Mouse (Mus musculus) forebrain, postnatal 0 days (tissue): Measurements from ENCODE around the gene B4galt7. TPM values are rescaled to one million over a fixed set of nuclear protein-coding genes. Genes with fewer than 3 reads are reported as not detected.
"Not testable (repeated sequence)": the region's sequence is repeated elsewhere in the genome, so short reads cannot be mapped to it uniquely, and the experiment has no call there.

Experiments used
- ATAC-seq: fragments of 200-750 bp; cut with Nextera tagmentation; 2 replicates; pipeline ENCODE4 v1.8.0; 2017; ENCODE audit warnings: mild to moderate bottlenecking, moderate library complexity
- DNase-seq: peaks from one replicate; pipeline ENCODE4 v3.0.0-alpha.2; 2015
- H3K27ac ChIP-seq: fragments of 300-500 bp; sonication (generic); 2 replicates; pipeline ENCODE4 v1.5.1; 2014; ENCODE audit warnings: low read depth, mild to moderate bottlenecking, antibody characterized with exemption, low read length, moderate library complexity, mixed read lengths
- H3K27me3 ChIP-seq: fragments of 300-500 bp; sonication (generic); 2 replicates; pipeline ENCODE4 v1.6.1; 2014; ENCODE audit warnings: mild to moderate bottlenecking, low read length, mixed read lengths; ENCODE audit not compliant: insufficient read depth
- H3K36me3 ChIP-seq: fragments of 300-500 bp; sonication (generic); 2 replicates; pipeline ENCODE4 v1.6.1; 2014; ENCODE audit warnings: mild to moderate bottlenecking, moderate library complexity; ENCODE audit not compliant: insufficient read depth
- H3K4me1 ChIP-seq: fragments of 300-500 bp; sonication (generic); 2 replicates; pipeline ENCODE4 v1.6.1; 2014; ENCODE audit warnings: antibody characterized with exemption; ENCODE audit not compliant: insufficient read depth
- H3K4me2 ChIP-seq: fragments of 300-500 bp; sonication (generic); 2 replicates; pipeline ENCODE4 v1.6.1; 2014; ENCODE audit warnings: low read depth, mild to moderate bottlenecking, moderate library complexity
- H3K4me3 ChIP-seq: fragments of 300-500 bp; sonication (generic); 2 replicates; pipeline ENCODE4 v1.5.1; 2014; ENCODE audit warnings: low read depth, low read length, mixed read lengths
- H3K9ac ChIP-seq: fragments of 300-500 bp; sonication (generic); 2 replicates; pipeline ENCODE4 v1.6.1; 2014; ENCODE audit warnings: mild to moderate bottlenecking
- H3K9me3 ChIP-seq: fragments of 300-500 bp; sonication (generic); 2 replicates; pipeline ENCODE4 v1.6.1; 2016; ENCODE audit warnings: low read length
- CTCF ChIP-seq: sonication (generic); IDR thresholded peaks from 2 replicates; pipeline ENCODE4 v1.5.1; 2016; ENCODE audit warnings: antibody characterized with exemption, control low read depth, low read depth
- WGBS: fragments of 180-500 bp; shearing (Covaris S2); extraction: QIAGEN DNeasy Blood & Tissue Kit; methylation state at CpG from one replicate; pipeline ENCODE4 v1.1.7; 2014; 5-methylcytosine and 5-hydroxymethylcytosine counted together
- polyA plus RNA-seq: library from polyadenylated mRNA; unstranded; fragments of >200 nt; fragmentation: Nextera tagmentation; extraction: Ambion mirVana; gene quantifications from 2 replicates; pipeline ENCODE4 v1.2.1, GENCODE M21; 2015
- total RNA-seq: library from RNA; depleted of rRNA; stranded (reverse); fragments of >200 nt; gene quantifications from 2 replicates; pipeline ENCODE4 v1.2.3, GENCODE M21; 2014

B4galt7 gene
- total and polyA plus RNA-seq, 2 experiments from 2014 or later, result 43.0 to 63.1 TPM

DNA sequence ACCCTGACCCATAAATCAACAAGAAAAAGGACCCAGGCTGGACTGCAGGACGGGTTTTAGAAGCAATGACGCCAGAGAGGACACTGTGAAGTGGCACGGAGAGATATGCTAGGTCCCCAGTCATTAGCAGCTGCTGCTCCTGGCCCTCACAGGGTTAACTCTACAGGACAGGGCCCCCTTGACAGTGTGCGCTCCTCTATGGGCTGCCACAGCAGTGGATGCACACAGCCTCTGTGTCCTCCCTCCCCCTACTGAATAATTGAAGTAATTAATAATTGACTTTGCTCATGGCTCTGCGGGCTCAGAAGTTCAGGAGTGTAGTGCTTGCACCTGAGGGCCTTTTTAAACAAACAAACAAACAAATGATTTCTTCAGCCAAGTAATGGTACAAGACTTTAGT, 13.8 kb downstream of the B4galt7 start:
- ATAC-seq (no peak), DNase-seq (no peak)
- no peak overlapping the region for H3K27ac ChIP-seq
- WGBS, result 47% methylated on average over 5 of the region's 5 CpGs
- H3K36me3 ChIP-seq, result peaks cover 19% of the 10 kb centered on the region
- H3K4me1 ChIP-seq, result no peaks in the 10 kb centered on the region
- no peaks in the 10 kb centered on the region for H3K27me3 ChIP-seq
- TF ChIP-seq CTCF, result no peak
- no peak overlapping the region for H3K9ac ChIP-seq
- H3K4me2 ChIP-seq, result no peak overlapping the region
- H3K9me3 ChIP-seq, result no peaks in the 10 kb centered on the region
- H3K4me3 ChIP-seq, result no peak overlapping the region

DNA sequence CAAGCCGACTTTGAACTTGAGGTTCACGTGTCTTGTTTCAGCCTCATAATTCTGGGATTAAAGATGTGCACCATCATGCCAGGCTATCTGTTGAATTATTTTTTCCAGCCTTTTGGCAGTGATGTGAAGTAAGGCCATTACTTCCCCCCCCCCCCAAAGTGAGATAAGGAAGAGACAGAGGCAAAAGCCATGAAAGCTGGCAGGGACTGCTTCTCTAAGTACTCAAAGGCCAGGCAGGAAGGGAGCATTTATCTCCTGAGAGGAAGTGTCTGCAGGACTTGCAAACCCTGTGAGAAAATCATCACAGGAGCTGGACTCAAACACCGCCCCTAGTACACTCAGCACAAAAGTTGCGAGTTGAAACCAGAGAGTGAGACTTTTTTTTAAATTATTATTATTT, 19.6 kb downstream of the B4galt7 start:
- no peak overlapping the region for H3K4me2 ChIP-seq
- H3K4me1 ChIP-seq, result peaks cover 12% of the 10 kb centered on the region
- ATAC-seq (no peak), DNase-seq (no peak)
- H3K36me3 ChIP-seq, result no peaks in the 10 kb centered on the region
- 98% methylated on average over 4 of the region's 4 CpGs for WGBS
- no peak overlapping the region for H3K4me3 ChIP-seq
- no peaks in the 10 kb centered on the region for H3K27me3 ChIP-seq
- no peak overlapping the region for H3K27ac ChIP-seq
- TF ChIP-seq CTCF, result no peak
- H3K9me3 ChIP-seq, result no peaks in the 10 kb centered on the region
- H3K9ac ChIP-seq, result no peak overlapping the region

DNA sequence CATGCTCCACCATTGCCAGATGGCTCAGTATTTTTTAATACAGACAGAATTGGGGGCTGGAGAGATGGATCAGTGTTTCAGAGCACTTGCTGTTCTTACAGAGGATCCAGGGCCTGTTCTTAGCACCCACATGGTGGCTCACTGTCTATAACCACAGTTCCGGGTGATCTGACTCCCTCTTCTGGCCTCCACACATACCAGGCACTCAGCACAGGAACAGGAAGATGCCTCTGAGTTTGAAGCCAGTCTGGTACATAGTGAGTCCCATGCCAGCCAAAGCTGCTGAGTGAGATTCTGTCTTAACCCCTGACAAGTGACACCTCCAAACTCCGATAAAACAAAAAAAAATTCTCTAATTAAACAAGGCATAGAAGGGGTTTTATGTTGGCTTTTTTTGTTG, 20.6 kb downstream of the B4galt7 start:
- ATAC-seq, result no peak
- no peak overlapping the region for H3K27ac ChIP-seq
- no peaks in the 10 kb centered on the region for H3K27me3 ChIP-seq
- no peaks in the 10 kb centered on the region for H3K9me3 ChIP-seq
- H3K4me1 ChIP-seq, result peaks cover 14% of the 10 kb centered on the region
- no peaks in the 10 kb centered on the region for H3K36me3 ChIP-seq
- WGBS, result 81% methylated on average over 2 of the region's 2 CpGs
- DNase-seq, result no peak
- H3K4me3 ChIP-seq, result no peak overlapping the region
- H3K4me2 ChIP-seq, result no peak overlapping the region
- H3K9ac ChIP-seq, result no peak overlapping the region
- no peak for TF ChIP-seq CTCF

DNA sequence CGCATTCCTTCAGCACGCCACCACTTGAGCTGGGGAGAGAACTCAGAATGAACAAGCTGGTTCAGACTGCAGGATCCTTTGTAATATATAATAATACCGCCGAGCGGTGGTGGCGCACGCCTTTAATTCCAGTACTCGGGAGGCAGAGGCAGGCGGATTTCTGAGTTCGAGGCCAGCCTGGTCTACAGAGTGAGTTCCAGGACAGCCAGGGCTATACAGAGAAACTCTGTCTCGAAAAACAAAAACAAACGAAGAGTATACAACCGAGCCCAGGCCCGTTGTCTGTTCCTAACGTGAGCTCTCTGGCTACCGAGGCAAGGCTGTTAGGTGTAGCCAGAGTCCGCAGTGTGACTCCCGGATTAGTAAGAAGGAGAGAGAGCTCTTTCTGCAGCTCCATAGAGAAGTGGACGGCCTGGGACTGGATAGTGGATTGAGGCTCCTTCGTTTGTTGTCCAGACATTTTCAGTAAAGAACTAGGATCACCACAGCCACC, 22.5 kb downstream of the B4galt7 start:
- Histone ChIP-seq H3K27ac (peak overlapping the region; percentile 90), H3K4me2 (peak overlapping the region; percentile 70), H3K4me1 (peaks cover 14% of the 10 kb centered on the region), H3K9ac (peak overlapping the region; percentile 73), H3K4me3 (peak overlapping the region; percentile 83)
- peak; percentile 4; the same call in 1 of the 2 replicates for ATAC-seq
- H3K27me3 ChIP-seq, DNase-seq, H3K36me3 ChIP-seq, H3K9me3 ChIP-seq: not testable (repeated sequence)
- 16% methylated on average over 19 of the region's 20 CpGs for WGBS

DNA sequence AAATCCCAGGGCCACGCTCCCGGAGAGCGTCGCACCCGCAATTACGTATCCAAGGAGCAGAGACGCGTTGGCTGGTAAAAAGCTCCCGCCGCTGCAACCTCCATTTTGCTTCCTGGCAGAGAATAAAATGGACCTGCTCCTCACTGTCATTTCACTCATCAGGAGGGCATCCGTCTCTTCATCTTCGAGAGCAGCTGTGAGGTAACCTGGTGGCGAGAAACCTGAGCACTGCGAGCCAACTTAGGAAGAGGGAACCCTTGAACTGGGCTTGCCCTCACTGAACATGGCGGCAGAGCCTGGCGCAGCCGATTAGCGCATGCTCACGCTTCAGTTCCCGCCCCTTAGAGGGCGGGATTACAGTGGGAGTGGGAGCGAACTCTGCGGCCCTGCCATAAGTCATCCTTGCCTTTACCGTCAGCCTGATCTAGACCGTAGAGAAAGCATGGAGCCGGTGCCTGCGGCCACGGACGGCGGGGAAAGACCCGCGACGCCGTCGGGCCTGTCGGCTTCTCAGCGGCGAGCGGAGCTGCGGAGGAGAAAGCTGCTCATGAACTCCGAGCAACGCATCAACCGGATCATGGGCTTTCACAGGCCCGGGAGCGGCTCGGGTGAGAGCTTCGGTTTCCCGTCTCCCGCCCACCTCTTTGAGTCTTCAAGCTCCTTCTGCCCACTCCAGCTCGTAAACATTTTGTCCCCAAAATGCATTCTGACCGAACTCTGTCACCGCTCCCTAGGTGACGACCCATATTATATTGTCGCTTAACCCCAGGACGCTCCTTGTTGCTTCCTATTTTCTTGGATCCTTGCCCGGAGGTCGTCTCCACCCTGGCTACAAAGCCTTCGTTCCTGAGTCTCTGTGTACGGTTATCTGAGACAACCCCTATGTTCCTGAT, 23.2 kb downstream of the B4galt7 start, which contains the start of gene Caml:
Caml (plus strand) TSS at position 357 of the 893 bp plus-strand sequence.
- H3K27me3 ChIP-seq, result no peaks in the 10 kb centered on the region

DNA sequence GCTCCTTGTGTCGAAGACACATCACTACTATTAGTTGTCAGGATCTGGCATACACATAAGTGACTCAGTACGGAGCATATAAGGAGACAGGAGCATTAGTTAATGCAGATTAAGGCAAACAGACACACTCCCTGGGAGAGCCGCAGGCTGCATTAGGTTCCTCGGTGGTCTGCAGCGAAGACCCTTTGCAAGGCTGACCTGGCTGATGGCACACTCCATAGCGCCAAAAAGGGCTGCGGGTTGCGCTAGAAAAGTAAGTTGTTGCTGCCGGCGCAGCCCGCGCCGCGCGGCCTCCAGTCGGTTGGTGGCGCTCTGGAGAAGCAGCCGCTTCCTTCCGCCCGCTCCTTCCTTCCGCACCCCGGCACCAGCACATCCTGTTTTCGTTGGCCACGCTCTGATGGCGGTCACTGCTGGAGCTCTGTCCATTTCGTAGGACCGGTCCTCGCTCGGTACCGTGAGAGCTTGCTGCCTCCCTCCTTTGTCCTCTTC, 35.0 kb downstream of the B4galt7 start, which contains the start of gene Ddx46:
Ddx46 (plus strand) TSS at position 389 of the 489 bp plus-strand sequence.
- H3K27me3 ChIP-seq, result no peaks in the 10 kb centered on the region
- TF ChIP-seq CTCF, result peak; percentile 95
- no peaks in the 10 kb centered on the region for H3K9me3 ChIP-seq
- peaks cover 32% of the 10 kb centered on the region for H3K36me3 ChIP-seq
- H3K4me3 ChIP-seq, result peak within 1 kb of the TSS; percentile 98
- 5% methylated on average over 30 of the region's 30 CpGs for WGBS
- peaks cover 4% of the 10 kb centered on the region; the same call in 1 of the 2 replicates for H3K4me1 ChIP-seq
- DNase-seq (peak; percentile 92), ATAC-seq (peak; percentile 98)
- peak within 1 kb of the TSS; percentile 78 for H3K9ac ChIP-seq
- peak within 1 kb of the TSS; percentile 60 for H3K4me2 ChIP-seq
- peak within 1 kb of the TSS; percentile 48; the same call in 1 of the 2 replicates for H3K27ac ChIP-seq

More for the DNA sequence above, 23.2 kb downstream of the B4galt7 start, which contains the start of gene Caml:
- DNase-seq, result peak; percentile 96
- H3K27ac ChIP-seq, result peak within 1 kb of the TSS; percentile 90
- WGBS, result 3% methylated on average over 59 of the region's 59 CpGs
- peaks cover 14% of the 10 kb centered on the region for H3K4me1 ChIP-seq
- peak; percentile 99 for ATAC-seq
- H3K4me2 ChIP-seq, result peak within 1 kb of the TSS; percentile 70
- H3K36me3 ChIP-seq, result peaks cover 10% of the 10 kb centered on the region; the same call in 1 of the 2 replicates
- peak within 1 kb of the TSS; percentile 83 for H3K4me3 ChIP-seq
- peak within 1 kb of the TSS; percentile 73 for H3K9ac ChIP-seq
- no peaks in the 10 kb centered on the region for H3K9me3 ChIP-seq
- no peak; the same call in 1 of the 2 replicates for TF ChIP-seq CTCF

DNA sequence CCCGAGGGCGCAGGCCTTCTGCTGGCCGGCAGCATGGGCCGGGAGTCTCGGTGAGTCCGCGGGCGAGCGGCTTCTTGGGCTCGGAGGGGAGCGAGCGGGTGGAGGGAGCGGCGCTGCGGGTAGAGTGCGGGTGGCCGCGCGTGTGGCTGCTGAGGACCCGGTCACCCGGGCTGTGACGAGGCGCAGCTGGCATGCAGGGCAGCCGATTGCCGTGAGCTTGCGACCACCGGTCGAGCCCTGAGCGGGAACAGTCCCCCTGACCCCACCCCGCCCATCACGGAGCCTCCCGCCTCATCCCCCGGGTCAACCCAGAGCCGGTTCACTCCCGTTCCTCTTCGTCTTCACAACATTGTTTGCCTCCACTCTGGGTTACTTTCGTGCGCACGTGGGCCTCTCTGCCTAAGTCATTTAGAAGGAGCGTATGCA, 35.5 kb downstream of the B4galt7 start:
- Histone ChIP-seq H3K4me1 (peaks cover 4% of the 10 kb centered on the region; the same call in 1 of the 2 replicates), H3K36me3 (peaks cover 35% of the 10 kb centered on the region), H3K27me3 (no peaks in the 10 kb centered on the region), H3K4me2 (peak overlapping the region; percentile 60), H3K9ac (peak overlapping the region; percentile 78), H3K9me3 (no peaks in the 10 kb centered on the region), H3K27ac (peak overlapping the region; percentile 48; the same call in 1 of the 2 replicates), H3K4me3 (peak overlapping the region; percentile 98)
- under 1% methylated on average over 40 of the region's 40 CpGs for WGBS
- peak; percentile 7 for DNase-seq
- ATAC-seq, result peak; percentile 50
- TF ChIP-seq CTCF, result no peak
